Mouse (Mus musculus) bone marrow macrophage, adult 2 months (primary cell): Measurements from ENCODE around the gene Timm22.

Experiments used
- CTCF ChIP-seq: IDR thresholded peaks from 2 replicates; pipeline ENCODE4 v1.5.1; 2012; ENCODE audit warnings: low read depth, mild to moderate bottlenecking, low read length, moderate library complexity
- POLR2A ChIP-seq: IDR thresholded peaks from 2 replicates; pipeline ENCODE4 v1.6.1; 2012; ENCODE audit warnings: mild to moderate bottlenecking, low read depth, low read length, borderline replicate concordance

DNA sequence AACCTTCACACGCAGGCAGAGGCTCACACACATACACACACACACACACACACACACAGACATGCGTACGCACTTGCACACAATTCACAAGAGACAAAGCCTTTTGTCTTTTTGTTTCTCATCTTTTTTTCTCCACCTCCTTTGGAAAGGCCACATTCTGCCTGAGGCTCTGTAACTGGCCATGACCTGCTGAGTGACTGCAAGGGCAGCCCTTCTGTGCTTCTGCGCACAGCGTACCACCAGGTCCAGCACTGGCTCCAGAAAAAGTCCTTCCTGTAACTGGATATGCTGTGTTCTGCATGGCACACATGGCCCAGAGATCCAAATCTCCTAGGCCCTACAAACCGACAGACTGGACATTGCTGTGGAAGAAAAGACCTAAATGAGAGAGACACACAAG is 46.5 kb upstream of the Timm22 start:
- TF ChIP-seq CTCF (no peak), POLR2A (no peak)
